Mouse (Mus musculus): Measurements from ENCODE around the gene Crk.

GRCm38 (mm10) chr11:75715556-75715955 is 36.5 kb downstream of the Crk start:
- TF ChIP-seq EP300 (IDR thresholded peaks at IDR 0.05; ENCODE audit: low read depth) (no peak), CTCF (IDR thresholded peaks at IDR 0.05; ENCODE audit: low read depth) (no peak)

Measured in liver, postnatal 0 days (tissue).